Mouse (Mus musculus): ENCODE measurements around the gene Tdrd12. TPM values are rescaled to one million over a fixed set of nuclear protein-coding genes. Genes with fewer than 3 reads are reported as not detected.

The Tdrd12 gene
- polyA plus RNA-seq (2012; rRNA removed): 0.43 and 0.51 TPM in 2 replicates

DNA sequence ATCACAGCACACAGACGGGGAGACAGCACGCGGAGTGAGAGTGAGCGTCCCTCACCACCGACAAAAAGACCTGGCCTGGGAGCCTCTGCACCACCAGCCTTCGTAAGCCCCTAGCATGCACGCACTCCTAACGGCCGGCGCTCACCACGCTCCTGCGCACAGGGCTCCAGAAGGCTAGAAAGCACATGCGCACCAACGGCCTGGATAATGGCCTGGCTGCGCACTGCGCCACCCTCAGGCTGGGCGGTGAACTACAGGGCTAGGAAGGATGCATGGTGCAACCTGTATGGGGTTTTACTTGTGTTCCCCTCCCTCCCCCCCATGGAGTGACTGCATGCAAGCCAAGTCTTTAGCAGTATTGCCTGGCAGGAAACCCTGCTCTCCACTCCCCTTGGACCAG lies at the start of gene Tdrd12:
Gene Tdrd12, minus strand, starts transcription at position 184 of the 400 bp plus-strand sequence.

DNA sequence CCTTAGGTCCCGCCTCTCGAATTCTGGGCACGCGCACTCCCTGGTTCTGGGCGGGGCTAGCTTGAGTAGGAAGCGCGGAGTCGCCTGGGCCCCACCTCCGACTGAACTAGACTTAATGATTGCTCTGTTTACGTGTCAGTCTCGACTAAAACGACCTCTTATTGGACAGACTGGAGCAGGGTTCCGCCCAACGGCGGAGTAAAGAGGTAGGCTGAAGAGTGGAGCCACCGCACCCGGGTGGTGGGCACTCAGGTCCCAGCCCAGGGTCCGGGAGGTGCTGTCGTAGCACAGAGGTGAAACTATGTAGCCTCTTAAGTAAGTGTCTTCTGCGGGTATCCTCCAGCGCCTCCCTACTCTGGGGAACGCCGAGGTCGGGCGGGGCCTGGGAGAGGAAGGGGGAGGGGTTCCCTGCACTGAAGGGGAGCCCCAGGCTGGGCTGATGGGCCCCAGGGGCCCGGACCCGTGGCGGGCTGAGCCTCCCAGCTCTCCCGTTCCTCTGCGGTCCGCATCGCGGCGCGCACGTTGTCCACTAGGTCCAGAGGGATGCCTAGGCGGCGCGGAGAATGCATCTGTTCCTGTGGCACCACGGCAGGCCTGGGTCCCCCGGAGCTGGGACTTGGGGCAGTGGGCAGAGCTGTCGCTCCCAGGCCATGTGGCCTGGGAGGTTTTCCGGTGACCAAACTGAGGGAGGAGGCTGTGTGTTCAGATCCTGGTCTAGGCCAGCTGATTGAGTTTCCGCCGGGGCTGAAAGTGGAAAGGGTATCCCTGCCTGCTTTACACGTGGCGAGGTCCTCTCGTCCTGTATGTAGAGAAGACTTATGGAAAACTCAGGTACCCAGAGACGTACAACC lies 48.7 kb upstream of the Tdrd12 start, which contains the start of gene Ankrd27:
Gene Ankrd27, plus strand, starts transcription at position 190 of the 851 bp plus-strand sequence.

GRCm38 (mm10) chr7:35585191-35586054 lies 47.9 kb upstream of the Tdrd12 start, which contains the start of gene Rgs9bp:
TSS of gene Rgs9bp (minus strand) at chr7:35585582.

DNA sequence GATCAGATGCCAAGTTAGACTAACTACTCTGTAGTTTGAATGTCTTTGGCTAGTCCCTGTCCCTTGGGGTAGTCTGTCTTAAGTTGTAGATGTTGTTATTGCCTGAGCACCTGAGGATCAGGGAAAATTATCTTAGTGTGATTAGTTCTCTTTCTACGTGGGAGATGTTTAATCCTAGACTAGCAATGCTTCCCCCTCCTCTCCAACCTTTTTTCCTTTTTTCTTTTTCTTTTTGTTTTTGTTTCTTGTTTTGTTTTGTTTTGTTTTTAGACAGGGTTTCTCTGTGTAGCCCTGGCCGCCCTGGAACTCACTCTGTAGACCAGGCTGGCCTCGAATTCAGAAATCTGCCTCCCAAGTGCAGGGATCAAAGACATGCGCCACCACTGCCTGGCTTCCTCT lies 18.7 kb upstream of the Tdrd12 start, which contains the start of gene Nudt19:
Gene Nudt19, minus strand, starts transcription at position 100 of the 399 bp plus-strand sequence.

GRCm38 (mm10) chr7:35447996-35448846 lies 89.3 kb downstream of the Tdrd12 start, which contains the start of gene Slc7a9:
TSS of gene Slc7a9 (plus strand) at chr7:35448796.

Other genes with a start within 250 kb of the Tdrd12 start
- 18.7 and 20.1 TPM in 2 replicates for gene Gpatch1, start 219.3 kb downstream of the Tdrd12 start, polyA plus RNA-seq (2012; rRNA removed)
- 1.9 and 2.4 TPM in 2 replicates for gene Rhpn2, start 203.6 kb downstream of the Tdrd12 start, polyA plus RNA-seq (2012; rRNA removed)
- 6.9 and 7.3 TPM in 2 replicates for gene Faap24, start 140.9 kb downstream of the Tdrd12 start, polyA plus RNA-seq (2012; rRNA removed)
- 28.1 and 28.6 TPM in 2 replicates for gene Cep89, start 140.7 kb downstream of the Tdrd12 start, polyA plus RNA-seq (2012; rRNA removed)
- gene Slc7a9, start 88.9 kb downstream of the Tdrd12 start, polyA plus RNA-seq (2012; rRNA removed): 0.12 TPM in 2 replicates
- 81.9 and 86.2 TPM in 2 replicates for gene Nudt19, start 18.6 kb upstream of the Tdrd12 start, polyA plus RNA-seq (2012; rRNA removed)
- 0.41 and 0.47 TPM in 2 replicates for gene Rgs9bp, start 47.8 kb upstream of the Tdrd12 start, polyA plus RNA-seq (2012; rRNA removed)
- gene Ankrd27, start 48.5 kb upstream of the Tdrd12 start, polyA plus RNA-seq (2012; rRNA removed): 33.4 and 34.7 TPM in 2 replicates
- 185 and 201 TPM in 2 replicates for gene Pdcd5, start 109.8 kb upstream of the Tdrd12 start, polyA plus RNA-seq (2012; rRNA removed)
- gene Dpy19l3, start 216.7 kb upstream of the Tdrd12 start, polyA plus RNA-seq (2012; rRNA removed): 19.6 and 20.1 TPM in 2 replicates